Mouse (Mus musculus): ENCODE results near the gene Igfn1.

Igfn1 gene

DNA sequence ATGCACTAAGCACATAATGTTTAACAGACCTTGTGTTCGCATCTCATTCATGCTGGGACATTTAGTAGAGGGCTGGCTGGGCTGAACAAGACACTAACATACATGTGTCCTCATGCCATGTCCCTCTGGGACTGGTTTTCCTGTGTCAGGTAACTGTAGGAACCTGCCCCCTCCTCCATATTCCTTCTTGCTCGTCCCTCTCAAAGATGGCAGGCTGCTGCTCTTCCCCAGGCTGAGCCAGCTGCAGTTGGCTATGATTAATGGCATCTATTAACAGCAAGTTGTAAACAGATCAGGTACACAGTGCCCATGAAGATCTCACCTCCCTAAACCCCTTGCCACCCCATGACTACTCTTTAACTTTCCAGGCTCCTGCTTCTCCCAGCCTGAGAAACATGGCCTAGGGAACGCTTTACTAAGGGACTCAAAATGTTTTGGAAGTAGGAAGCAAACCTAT is at the start of gene Igfn1:
TSS of gene Igfn1 (minus strand) at position 51 of the 457 bp plus-strand sequence.
- DNase-seq (ENCODE audit: low spot score), result no peak

DNA sequence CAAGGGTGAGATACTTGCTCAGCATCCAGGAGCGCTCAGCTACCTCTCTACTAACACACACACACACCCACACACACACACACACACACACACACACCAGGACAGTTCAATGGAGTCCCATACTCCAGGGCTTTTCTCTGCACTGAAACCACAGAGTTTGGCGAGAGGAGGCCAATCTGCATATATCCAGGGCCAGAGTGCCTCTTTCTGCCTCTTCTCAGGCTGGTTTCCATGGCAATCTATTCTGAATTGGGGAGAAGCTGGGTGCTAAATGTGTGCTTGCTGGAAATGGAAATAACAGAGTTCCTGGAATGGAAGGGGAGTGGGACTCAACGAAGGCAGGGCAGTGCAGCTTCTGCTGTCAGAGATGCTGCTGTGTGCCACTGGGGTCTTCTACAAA is 49.6 kb upstream of the Igfn1 start:
- DNase-seq (ENCODE audit: low spot score), result no peak

DNA sequence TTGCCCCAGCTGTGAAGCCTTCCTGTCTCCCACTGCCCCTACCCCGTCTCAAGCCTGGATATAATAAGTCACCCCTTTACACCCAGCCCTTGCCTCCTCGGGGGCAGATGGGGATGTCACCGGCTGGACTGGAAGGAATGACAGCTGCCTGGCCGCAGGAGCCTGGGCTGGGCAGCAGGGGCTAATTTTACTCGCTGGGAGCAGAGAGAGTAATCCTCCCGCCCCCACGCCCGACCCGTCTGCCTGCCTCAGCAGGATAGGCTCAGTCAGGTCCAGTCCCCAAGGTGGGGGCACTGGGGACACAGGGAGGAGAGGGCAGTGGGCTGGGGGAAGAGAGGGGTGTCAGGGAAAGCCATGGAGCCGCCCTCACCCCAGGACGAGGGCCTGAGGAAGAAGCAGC is 46.4 kb upstream of the Igfn1 start, which contains the start of gene Cacna1s:
TSS of gene Cacna1s (plus strand) at position 204 of the 400 bp plus-strand sequence.
- DNase-seq (ENCODE audit: low spot score), result no peak

DNA sequence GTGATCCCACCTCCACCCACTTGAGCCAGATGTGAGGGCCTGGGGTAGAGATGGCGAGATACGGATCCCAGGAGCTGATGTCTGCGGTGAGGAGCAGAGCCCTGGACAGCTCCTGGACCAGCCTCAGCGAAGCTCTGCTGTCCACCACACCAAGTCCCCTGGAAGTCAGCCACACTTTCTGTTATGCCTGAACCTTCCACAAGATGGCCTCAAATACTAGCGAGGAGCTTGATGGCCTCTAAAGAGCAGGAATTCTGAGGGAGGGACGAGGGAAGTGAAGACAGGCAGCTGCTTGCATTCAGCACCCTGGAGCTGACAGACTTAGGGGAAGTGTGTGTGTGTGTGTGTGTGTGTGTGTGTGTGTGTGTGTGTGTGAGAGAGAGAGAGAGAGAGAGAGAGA is 45.3 kb upstream of the Igfn1 start:
- peak; percentile 8 for DNase-seq (ENCODE audit: low spot score)

DNA sequence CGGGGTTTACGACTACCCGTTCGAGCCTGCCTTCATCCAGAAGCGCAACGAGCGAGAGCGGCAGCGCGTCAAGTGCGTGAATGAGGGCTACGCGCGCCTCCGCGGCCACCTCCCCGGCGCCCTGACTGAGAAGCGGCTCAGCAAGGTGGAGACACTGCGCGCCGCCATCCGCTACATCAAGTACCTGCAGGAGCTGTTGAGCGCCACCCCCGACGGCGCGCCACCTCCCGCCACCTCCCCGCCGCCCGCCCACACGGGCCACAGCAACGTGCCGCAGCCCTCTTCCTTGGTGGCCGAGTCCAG is 44.8 kb upstream of the Igfn1 start:
- DNase-seq (ENCODE audit: low spot score), result no peak

DNA sequence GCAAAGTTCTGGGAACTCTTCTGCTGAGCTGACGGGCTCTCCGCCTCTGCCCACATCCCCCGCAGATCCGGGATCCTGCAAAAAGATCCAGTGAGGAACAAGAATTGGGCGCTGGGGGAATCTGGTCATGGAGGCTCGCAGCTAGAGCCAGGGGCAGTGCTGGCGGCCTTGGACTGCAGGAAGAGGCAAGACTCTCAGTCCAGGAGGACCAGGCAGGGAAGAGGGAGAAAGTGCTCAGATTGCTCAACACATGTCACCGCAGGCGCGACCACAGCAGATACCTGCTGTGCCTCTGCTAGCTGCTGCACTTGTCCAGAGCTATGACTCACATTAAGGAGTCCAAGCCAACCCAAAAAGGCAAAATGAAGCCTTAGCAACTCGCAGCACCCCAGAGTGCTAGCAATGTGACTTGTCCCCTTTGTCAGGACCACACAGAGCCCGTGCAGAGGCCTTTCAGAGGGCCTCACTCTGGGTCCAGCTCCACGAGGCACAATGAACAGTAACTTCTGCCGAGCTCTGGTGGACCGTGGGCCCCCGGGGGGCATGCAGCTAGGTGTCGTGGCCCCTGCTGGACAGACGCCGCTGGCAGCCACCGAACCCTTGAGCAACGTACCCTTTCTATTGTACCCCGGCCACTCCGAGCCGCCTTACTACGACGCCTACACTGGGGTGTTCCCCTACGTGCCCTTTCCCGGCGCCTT is 44.3 kb upstream of the Igfn1 start, which contains the start of gene Ascl5:
TSS of gene Ascl5 (plus strand) at position 493 of the 701 bp plus-strand sequence.
- DNase-seq (ENCODE audit: low spot score), result no peak

DNA sequence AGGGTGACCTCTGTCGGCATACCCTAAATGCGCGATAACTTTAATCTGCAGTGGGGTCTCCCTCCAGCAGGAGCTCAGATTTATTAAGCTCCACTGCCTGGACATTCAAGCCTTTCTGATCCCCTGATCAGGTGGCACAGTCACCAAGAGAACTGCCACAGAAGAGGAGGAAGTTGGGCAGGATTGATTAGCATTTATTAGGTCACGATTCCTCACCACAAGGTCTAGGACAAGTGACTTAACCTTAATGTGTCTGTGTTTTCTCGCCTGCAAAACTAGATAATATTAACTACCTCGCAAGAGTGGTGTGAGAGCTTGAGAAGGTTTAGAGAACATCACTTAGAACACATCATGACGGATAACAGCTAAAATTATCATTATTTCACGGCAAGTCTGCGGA is 41.8 kb upstream of the Igfn1 start:
- DNase-seq (ENCODE audit: low spot score), result no peak

DNA sequence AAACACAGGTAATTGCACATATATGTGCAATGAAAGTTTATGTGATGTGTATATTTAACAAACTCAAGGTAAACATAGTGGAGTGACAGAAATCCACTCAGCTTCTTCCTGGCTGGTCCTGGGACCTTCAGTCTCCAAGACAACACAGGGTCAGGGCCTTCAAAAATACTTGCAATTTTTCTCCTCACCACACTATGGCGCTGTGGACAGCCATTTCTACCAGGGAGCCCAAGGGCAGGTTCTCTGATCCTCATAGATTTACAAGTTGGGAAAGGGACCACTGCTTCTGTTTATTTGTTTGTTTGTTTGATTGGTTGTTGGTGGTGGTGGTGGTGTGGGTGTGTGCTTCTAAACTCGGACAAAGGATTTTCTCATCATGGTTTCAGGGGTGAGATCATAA is 41.3 kb upstream of the Igfn1 start:
- DNase-seq (ENCODE audit: low spot score), result no peak

DNA sequence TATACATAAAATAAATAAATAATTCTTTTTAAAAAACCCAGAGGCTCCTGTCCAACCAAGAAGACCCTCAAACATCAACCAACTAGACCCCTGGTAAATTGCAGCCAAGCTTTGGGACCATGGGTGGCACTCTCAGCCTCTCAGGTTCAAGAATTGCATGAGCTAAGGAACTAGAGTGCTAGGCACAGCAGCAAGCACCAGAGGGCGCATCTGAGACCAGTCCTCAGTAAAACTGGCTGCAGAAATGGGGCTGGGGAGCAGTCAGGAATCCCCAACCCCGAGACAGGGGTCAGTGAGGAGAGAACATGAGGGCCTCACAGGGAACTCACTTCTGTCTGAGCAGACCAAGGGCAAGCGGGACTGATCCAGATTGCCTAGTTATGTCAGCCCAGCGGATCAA is 39.6 kb upstream of the Igfn1 start:
- peak; percentile 18 for DNase-seq (ENCODE audit: low spot score)

DNA sequence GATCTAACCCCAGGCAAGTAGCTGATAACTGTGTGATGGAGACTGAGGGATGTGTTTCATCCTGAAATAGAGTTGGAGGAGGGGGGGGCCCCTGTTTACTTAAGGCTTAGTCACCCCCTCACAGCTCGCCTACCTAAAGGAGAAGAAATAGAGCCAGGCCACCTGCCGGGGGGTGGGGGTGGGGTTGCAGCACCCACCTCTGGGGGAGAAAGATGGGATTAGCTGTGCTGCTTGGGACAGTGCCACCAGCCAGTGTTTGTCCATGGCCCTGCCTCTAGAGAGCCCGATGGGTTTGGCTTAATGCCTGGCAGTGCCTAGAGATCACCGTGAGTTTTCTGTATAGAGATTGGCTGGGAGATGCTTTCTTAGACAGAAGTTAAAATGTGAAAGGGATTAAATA is 34.7 kb upstream of the Igfn1 start:
- no peak for DNase-seq (ENCODE audit: low spot score)

DNA sequence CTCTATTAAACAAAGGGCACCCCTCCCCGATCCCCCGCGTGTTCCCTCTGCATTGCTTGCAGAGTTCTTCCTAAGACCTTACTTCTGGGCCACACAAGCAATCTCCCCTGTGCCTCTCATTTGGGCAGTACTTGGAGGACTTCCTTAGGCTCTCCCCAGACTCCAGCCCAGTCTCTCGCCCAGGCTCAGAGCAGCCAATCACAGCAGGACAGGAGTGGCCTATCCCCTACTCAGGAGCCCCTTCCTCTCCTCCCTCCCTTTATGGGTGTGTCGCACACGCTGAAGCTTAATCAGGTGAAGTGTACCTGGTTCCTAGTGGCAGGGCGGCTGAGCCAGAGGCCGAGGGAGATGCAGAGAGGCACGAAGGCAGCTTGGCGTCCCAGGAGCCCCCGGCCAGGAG is 34.3 kb upstream of the Igfn1 start:
- DNase-seq (ENCODE audit: low spot score), result no peak

DNA sequence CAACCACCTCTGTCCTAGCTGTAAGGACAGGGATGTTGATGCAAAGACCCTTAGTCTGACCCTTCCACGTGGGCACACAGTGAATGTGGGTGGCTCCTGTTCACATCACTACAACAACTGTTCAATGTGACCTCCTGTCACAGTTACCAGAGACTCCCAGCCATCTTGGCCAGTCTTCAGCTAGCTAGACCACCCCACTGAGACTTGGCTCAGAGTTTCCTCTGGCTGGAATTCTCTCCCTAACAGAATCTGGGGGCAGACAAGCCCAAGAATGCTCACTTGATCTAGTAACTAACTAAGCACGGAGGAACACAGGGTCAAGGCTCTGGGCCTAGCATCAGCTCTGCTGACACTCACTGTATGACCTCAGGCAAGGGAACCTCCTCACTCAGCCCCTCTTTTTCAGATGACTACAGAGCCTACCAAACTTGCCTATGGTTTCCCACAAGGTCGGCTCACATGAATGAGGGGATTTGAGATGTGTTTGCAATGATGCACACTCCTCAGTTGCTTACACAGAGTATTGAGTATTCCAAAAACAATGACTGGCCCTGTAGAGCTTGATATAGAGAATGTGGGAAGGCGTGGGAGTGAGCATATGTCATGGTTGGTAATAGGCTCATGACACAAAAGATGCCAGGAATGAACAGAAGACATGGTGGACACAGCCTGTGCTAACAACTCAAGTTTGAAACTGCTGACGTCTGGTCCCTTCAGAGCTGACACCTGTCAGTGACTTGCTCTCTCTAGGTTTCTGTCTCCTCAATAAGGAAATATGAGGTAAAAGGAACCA is 32.8 kb upstream of the Igfn1 start:
- no peak for DNase-seq (ENCODE audit: low spot score)

DNA sequence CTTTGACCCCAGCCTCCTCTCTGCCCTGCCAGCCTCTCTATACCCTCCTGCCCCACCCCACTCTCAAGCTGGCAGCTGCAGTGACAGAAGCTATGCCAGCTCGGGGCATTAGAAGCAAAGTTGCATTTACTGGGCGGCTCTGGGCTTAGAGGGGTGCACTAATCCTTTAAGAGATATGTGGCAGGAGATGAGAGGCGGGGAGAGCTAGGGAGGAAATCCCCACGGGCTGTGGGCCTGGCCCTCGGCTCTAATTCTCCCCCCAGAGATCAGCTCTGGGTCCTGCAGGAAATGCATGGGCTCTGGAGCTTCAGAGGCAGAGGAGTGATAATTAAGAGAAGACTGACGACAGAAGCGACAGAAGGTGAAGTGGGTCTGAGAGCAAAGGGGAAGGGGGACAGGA is 26.8 kb upstream of the Igfn1 start:
- DNase-seq (ENCODE audit: low spot score), result no peak

DNA sequence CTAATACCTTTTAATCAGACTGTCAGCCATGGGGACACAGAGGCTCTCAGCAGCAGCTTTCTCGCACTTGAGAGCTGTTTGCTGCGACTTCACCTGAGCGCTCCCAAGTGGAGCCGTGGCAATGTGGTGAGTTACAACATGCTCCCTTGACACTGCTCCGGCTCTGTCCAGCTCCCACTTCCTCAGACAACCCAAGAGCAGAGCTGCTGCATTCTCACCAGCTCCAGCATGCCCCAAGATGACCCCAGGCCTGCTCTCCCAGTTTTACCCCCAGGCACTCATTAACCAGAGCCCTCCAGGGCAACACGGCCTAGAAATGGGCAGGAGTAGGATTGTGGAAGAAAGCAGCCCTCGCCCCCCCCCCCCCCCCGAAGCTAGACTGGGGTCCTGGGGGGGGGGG is 25.6 kb upstream of the Igfn1 start:
- DNase-seq (ENCODE audit: low spot score), result no peak

DNA sequence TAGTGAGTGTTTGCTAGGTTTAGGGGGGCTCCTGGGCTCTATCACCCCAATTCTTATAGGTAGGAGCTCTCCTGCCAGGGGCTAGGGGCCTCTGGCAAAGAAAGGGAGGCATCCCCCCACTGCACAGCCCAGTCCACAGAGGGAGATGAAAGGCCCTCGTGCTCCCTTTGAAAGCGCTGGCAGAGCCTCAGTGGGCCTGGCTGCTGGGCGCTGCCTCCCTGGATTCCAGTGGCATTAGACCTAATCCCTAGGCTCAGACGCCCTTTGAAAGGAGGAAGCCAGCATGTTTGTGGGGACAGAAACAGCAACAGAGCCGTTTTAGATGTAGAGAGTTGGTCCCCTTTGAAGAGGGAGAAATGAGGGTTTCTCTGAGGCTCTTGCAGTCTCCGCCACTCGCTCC is 24.1 kb upstream of the Igfn1 start:
- DNase-seq (ENCODE audit: low spot score), result no peak

DNA sequence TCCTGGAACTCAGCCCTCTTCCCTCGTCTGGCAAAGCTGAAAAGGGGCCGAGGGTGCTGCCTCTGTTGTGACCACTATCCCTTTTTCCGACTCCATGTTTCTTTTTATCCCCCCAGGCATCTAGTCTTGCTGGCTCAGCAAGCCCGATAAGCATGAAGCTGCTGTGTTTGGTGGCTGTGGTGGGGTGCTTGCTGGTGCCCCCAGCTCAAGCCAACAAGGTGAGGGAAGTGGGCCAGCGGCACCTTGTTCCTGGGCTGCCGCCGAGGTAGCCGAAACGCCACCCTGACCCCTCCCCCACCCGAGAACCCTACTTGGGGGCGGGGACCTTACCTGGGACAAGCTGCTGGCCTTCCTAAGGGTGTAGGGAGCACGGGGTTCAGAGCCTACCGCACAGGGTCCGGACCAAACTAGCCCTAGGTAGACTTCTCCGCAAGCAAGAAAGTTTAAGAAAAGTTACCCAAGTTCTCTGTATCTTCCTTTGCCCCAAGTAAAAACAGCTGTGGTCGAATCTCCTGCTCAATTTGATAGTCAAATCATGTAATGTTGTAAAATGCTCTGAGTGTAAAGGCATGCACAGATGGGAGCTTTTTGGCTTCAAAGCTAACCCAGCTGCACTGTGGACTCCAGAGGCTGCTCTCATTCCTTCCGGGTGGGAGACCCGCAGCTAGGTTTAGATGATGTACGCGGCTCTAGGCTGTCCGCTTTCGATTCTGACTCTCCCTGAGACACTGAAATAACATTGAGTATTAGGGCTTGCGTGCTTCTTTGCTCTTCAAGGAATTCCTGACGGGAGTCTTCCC is 12.4 kb upstream of the Igfn1 start:
- DNase-seq (ENCODE audit: low spot score), result no peak

DNA sequence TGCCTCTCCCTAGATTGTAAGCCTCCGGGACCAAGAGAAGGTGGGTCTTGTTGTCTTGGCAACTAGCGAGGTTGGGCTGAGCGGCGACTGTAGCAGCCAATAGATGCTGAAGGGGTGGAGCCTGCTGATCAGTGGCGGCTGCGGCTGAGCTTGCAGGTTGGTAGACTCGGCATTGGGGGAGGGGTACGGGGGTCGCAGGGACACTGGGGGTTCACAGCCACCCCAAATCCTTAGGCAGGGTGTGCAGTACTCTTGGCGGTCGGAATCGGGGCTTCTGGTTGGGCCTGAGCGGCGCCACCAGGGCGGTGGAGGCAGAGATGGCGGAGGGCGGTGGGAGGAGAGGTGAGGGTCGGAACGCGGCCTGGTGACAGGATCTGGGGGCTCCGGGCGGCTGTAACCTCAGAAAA is 11.8 kb upstream of the Igfn1 start:
- DNase-seq (ENCODE audit: low spot score), result peak; percentile 79

DNA sequence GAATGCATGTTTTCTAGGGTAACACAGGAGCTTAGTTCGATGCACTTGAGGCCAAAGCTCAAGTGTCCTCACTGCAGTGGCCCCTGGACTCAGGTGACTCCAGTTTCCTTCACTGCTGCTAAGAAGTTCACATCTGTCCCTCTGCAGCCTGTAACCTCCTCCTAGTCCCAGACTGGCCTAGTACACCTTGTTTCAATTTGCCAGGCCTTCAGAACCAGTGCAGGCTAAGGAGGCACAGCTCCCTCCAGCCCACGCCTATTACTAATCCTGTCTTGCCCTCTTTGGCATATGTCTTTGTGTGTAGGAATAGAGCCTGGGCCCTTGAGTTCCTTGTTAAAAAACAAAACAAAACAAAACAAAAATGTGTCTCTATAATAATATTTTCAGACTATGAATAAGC is 11.2 kb upstream of the Igfn1 start:
- DNase-seq (ENCODE audit: low spot score), result no peak

DNA sequence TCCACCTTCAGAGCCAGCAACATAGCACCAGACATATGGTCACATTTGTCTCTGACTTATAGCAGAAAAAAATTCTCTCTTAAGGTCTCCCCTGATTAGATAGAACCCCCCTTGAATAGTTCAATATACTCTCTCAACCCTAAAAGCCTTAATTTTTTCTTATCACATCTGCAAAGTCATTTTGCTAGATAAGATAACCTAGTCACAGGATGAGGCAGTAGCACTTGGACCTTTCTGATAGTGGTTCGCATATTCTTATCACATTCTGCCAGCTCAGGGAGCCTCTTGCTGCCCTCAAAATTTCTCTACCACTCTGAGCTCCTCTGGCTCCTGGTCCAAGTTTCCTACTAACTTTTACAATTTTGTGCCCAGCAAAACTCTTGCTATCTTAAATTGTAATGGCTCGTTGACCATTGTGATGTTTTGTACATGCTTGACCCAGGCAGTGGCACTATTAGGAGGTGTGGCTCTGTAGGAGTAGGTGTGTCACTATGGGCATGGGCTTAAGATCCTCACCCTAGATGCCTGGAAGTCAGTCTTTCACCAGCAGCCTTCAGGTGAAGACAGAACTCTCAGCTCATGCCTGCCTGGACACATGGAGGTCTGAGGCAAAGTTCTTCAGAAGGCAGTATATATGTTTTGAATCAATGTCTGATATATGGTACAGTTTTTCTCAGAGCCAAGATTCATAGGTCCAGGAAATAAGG is 8.8 kb upstream of the Igfn1 start:
- DNase-seq (ENCODE audit: low spot score), result no peak

DNA sequence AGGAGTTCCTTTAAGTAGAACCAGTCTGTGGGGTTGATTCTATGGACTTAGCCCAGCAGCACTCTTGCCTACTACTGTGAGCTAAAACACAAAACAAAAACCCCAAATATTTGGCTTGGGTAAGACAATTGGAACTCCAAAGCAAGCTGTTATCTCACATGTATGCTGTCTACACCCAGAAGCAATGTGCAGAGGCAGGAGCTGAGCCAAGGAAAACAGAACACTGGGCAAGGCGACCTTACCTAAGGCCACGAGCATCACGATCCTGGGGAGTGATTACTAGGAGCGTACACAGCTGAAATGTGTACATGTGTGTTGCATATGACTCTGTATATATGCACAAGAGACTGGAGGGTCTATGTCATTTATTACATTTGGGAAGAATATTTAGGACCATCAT is 7.4 kb upstream of the Igfn1 start:
- no peak for DNase-seq (ENCODE audit: low spot score)

DNA sequence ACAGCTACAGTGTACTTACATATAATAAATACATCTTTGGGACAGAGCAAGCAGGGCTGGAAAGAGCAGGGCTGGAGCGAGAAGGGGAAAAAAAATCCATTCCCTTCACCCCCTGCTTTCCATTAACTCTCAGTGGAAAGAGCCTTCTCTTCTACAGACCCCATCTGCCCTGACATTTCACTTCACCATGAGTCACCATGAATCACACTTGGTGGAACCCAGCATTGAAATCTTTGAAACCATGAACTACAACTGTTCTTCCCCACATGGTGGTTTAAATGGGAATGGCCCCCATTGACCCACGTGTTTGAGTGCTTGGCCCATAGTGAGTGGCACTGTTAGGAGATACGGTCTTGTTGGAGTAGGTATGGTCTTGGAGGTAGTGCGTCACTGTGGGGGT is 4.1 kb upstream of the Igfn1 start:
- DNase-seq (ENCODE audit: low spot score), result no peak

DNA sequence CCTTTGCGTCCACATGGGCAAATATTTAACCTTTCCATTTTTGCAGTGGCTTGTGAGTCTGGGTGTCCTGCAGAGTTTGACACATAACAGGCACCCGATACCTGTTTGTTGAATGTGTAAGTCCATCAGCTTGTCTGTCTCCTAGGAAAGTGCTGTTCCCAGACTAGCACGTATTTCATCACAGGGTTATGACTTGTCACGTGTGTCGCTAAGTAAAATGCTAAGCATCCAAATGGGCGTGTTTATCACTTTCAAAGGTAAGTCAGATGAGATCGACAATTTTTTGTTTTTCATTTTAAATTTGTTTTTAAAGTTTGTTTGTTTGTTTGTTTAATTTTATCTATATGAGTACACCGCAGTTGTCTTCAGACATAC is 2.0 kb upstream of the Igfn1 start:
- no peak for DNase-seq (ENCODE audit: low spot score)

Measured in ovary, postnatal 10 days (tissue).